In the genomic region with DNA sequence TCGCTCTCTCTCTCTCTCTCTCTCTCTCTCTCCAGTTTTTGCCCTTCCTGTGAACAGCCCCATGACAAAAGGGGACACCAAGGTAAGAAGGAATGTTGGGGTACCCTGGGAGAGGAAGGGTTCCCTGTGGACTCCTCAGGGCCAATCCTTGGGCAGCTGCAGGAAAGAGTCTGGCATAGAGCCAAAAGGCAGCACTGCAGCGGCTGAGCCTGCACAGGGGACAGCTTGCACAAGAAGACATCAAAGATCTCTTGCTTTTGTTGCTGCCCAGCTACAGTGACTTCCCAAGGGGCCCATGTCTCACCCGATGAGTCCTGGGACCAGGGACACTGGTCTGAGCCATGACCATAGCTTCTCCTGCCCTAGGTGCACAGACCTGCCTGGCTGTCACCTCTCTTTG, we compare ENCODE assay signal across 13 mouse cellular contexts. TPM values are rescaled to one million over a fixed set of nuclear protein-coding genes. Genes with fewer than 3 reads are reported as not detected.
A peak's percentile ranks its signal among the peaks of the same experiment; 100 is the strongest.
DNase-seq lines count a peak whose midpoint lies in the region; ATAC-seq and TF ChIP-seq lines count a peak whose summit lies in the region.
"Had no signal": no experiment of that assay in that cellular context is flagged by ENCODE, and none has a peak within 500 bp of the region (broad histone marks: within the 10 kb centered on the region; RNA-seq: fewer than 3 reads in every experiment).

No protein-coding gene starts in this region.

- no peaks in the 10 kb centered on the region for H3K9me3 ChIP-seq in neural tube, embryonic 11.5 days (ENCODE audit: control insufficient read depth, low read length)
- H3K9me3 ChIP-seq in hindbrain, embryonic 13.5 days: no peaks in the 10 kb centered on the region
- H3K9me3 ChIP-seq in neural tube, embryonic 14.5 days (ENCODE audit: control insufficient read depth, low read length): no peaks in the 10 kb centered on the region
- H3K9me3 ChIP-seq: limb, embryonic 13.5 days; lung, embryonic 15.5 days had no signal

- no peak for ATAC-seq in neural tube, embryonic 11.5 days (ENCODE audit: insufficient read depth, low FRiP score, low TSS enrichment)
- no peak for ATAC-seq in hindbrain, embryonic 13.5 days (ENCODE audit: low FRiP score)
- ATAC-seq in neural tube, embryonic 14.5 days (ENCODE audit: low read depth): no peak

- no peak for TF ChIP-seq POLR2A in cortical plate, adult 2 months (IDR thresholded peaks at IDR 0.05; ENCODE audit: extremely low read depth, insufficient read depth, low read length)

- no peak for TF ChIP-seq CTCF in cortical plate, adult 2 months (IDR thresholded peaks at IDR 0.05; ENCODE audit: extremely low read depth, insufficient read depth, low read length)

- H3K27me3 ChIP-seq in neural tube, embryonic 11.5 days (ENCODE audit: control insufficient read depth, insufficient read depth, low read length): 0 out of 2 replicates have a peak, but pooled peaks cover 7% of the 10 kb centered on the region
- peaks cover 14% of the 10 kb centered on the region for H3K27me3 ChIP-seq in hindbrain, embryonic 13.5 days
- no peaks in the 10 kb centered on the region for H3K27me3 ChIP-seq in neural tube, embryonic 14.5 days (ENCODE audit: control insufficient read depth, insufficient read depth, low read length)

- peaks cover 4% of the 10 kb centered on the region; the same call in 1 of the 2 replicates for H3K4me1 ChIP-seq in neural tube, embryonic 11.5 days (ENCODE audit: control insufficient read depth, insufficient read depth, low read length)
- H3K4me1 ChIP-seq in cortical plate, adult 2 months (ENCODE audit: control insufficient read depth, insufficient read depth, low read length): peaks cover 2% of the 10 kb centered on the region; the same call in 1 of the 2 replicates
- peaks cover 39% of the 10 kb centered on the region for H3K4me1 ChIP-seq in hindbrain, embryonic 13.5 days (replicated peaks)
- H3K4me1 ChIP-seq in neural tube, embryonic 14.5 days (ENCODE audit: control insufficient read depth, insufficient read depth, low read length): peaks cover 13% of the 10 kb centered on the region

- DNase-seq in neural tube, embryonic 11.5 days (ENCODE audit: low spot score): no peak
- DNase-seq in neural tube, embryonic 10.5 days (ENCODE audit: extremely low spot score, low spot score): no peak
- DNase-seq in embryo, embryonic 10 days (ENCODE audit: low spot score): no peak
- no peak for DNase-seq in layer of hippocampus, adult 18-20 months (ENCODE audit: low spot score in 2 of 2)
- no peak for DNase-seq in lung, postnatal 25 days (ENCODE audit: low spot score)
- DNase-seq: kidney, adult 11 months; layer of hippocampus, adult 9-11 months had no signal

- H3K4me3 ChIP-seq in neural tube, embryonic 11.5 days (ENCODE audit: low read depth, low read length): peak overlapping the region; percentile 51; the same call in 1 of the 2 replicates
- peak overlapping the region; percentile 77 for H3K4me3 ChIP-seq in cortical plate, adult 2 months (ENCODE audit: insufficient read depth, low read length)
- peak overlapping the region; percentile 58 for H3K4me3 ChIP-seq in hindbrain, embryonic 13.5 days
- peak overlapping the region; percentile 59 for H3K4me3 ChIP-seq in neural tube, embryonic 14.5 days (ENCODE audit: low read depth, low read length)
- H3K4me3 ChIP-seq: lung, embryonic 15.5 days had no signal

- 77% methylated on average over 3 of the region's 3 CpGs for WGBS in neural tube, embryonic 11.5 days
- WGBS in hindbrain, embryonic 13.5 days: 65% methylated on average over 3 of the region's 3 CpGs
- WGBS in neural tube, embryonic 14.5 days: 42% methylated on average over 3 of the region's 3 CpGs

- H3K4me2 ChIP-seq in neural tube, embryonic 11.5 days (ENCODE audit: low read depth): no peak overlapping the region
- peak overlapping the region; percentile 78 for H3K4me2 ChIP-seq in hindbrain, embryonic 13.5 days
- peak overlapping the region; percentile 71 for H3K4me2 ChIP-seq in neural tube, embryonic 14.5 days (ENCODE audit: low read depth, low read length)
- H3K4me2 ChIP-seq: limb, embryonic 13.5 days; lung, embryonic 15.5 days had no signal

- no peak overlapping the region for H3K27ac ChIP-seq in neural tube, embryonic 11.5 days (ENCODE audit: low read depth, low read length)
- H3K27ac ChIP-seq in cortical plate, adult 2 months (ENCODE audit: insufficient read depth, low read length): no peak overlapping the region
- H3K27ac ChIP-seq in hindbrain, embryonic 13.5 days: no peak overlapping the region
- H3K27ac ChIP-seq in neural tube, embryonic 14.5 days (ENCODE audit: low read depth, low read length): 0 out of 2 replicates have a peak overlapping the region, but pooled peaks have one; percentile 10
- H3K27ac ChIP-seq: limb, embryonic 13.5 days; lung, embryonic 15.5 days had no signal

- no peaks in the 10 kb centered on the region for H3K36me3 ChIP-seq in neural tube, embryonic 11.5 days (ENCODE audit: control insufficient read depth, insufficient read depth, low read length)
- H3K36me3 ChIP-seq in hindbrain, embryonic 13.5 days: peaks cover 17% of the 10 kb centered on the region
- no peaks in the 10 kb centered on the region; the same call in 1 of the 2 replicates for H3K36me3 ChIP-seq in neural tube, embryonic 14.5 days (ENCODE audit: control insufficient read depth, insufficient read depth, low read length)
- H3K36me3 ChIP-seq: limb, embryonic 13.5 days; lung, embryonic 15.5 days had no signal

- H3K9ac ChIP-seq in neural tube, embryonic 11.5 days (ENCODE audit: low read length): no peak overlapping the region
- peak overlapping the region; percentile 79 for H3K9ac ChIP-seq in hindbrain, embryonic 13.5 days
- H3K9ac ChIP-seq in neural tube, embryonic 14.5 days (replicated peaks; ENCODE audit: low read depth, low read length): peak overlapping the region; percentile 66; the same call in 1 of the 2 replicates
- H3K9ac ChIP-seq: limb, embryonic 13.5 days; lung, embryonic 15.5 days had no signal

RNA-seq across cellular contexts. Expression of gene Chga, which starts 1.1 kb away (rescaled TPM):
- 26.4 and 29.0 TPM in 2 replicates for polyA plus RNA-seq in neural tube, embryonic 11.5 days (2014; fragmentation: Nextera tagmentation; extraction: Ambion mirVana)
- 121 and 134 TPM in 2 replicates for polyA plus RNA-seq in cortical plate, adult 2 months (2012; rRNA removed)
- polyA plus RNA-seq in hindbrain, embryonic 13.5 days (2015; fragmentation: Nextera tagmentation; extraction: Ambion mirVana): 96.0 and 102 TPM in 2 replicates
- polyA plus RNA-seq in neural tube, embryonic 14.5 days (2014; fragmentation: Nextera tagmentation; extraction: Ambion mirVana): 126 and 150 TPM in 2 replicates
- 100 to 1,000 TPM; 123 to 138 TPM for total RNA-seq in layer of hippocampus, adult 18-20 months (2021)
- total RNA-seq: gastrocnemius, adult 8-10 months had no signal
